9 mouse cellular contexts compared by ENCODE assay signal in the genomic region with DNA sequence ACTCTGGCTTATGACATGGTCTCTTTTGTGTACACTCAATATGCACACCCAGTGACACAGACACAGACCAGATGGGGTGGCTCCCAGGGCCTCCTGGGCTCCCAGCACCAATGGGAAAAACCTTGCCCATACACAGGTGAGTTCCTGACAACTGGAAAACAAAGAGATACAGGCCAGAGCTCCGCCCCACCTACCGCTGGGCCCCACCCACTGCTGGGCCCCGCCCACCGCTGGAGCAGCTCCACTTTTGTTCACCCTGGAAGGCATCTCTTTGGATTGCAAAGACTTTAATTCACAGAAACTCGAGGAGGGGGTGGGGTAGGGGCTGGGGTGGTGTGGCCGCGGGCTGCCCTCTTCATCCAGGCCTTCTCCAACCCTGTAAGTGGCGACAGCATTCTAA. TPM values are rescaled to one million over a fixed set of nuclear protein-coding genes. Genes with fewer than 3 reads are reported as not detected.
DNase-seq lines count a peak whose midpoint lies in the region; ATAC-seq and TF ChIP-seq lines count a peak whose summit lies in the region.
"Had no signal": no experiment of that assay in that cellular context is flagged by ENCODE, and none has a peak within 500 bp of the region (broad histone marks: within the 10 kb centered on the region; RNA-seq: fewer than 3 reads in every experiment).

No protein-coding gene starts in this region.

- TF ChIP-seq CTCF in stomach, postnatal 0 days (IDR thresholded peaks at IDR 0.05; ENCODE audit: low read depth) = no peak

- peaks cover 48% of the 10 kb centered on the region for H3K4me1 ChIP-seq in heart, embryonic 13.5 days
- peaks cover 60% of the 10 kb centered on the region for H3K4me1 ChIP-seq in midbrain, embryonic 13.5 days (replicated peaks)
- peaks cover 23% of the 10 kb centered on the region for H3K4me1 ChIP-seq in midbrain, embryonic 14.5 days (ENCODE audit: control insufficient read depth, insufficient read depth, low read length)
- 0 out of 2 replicates have a peak, but pooled peaks cover 5% of the 10 kb centered on the region for H3K4me1 ChIP-seq in stomach, postnatal 0 days (replicated peaks; ENCODE audit: control insufficient read depth, insufficient read depth)

- H3K27ac ChIP-seq in heart, embryonic 13.5 days (replicated peaks) = 0 out of 2 replicates have a peak overlapping the region, but pooled peaks have one; percentile 16
- peak overlapping the region; percentile 17; the same call in 1 of the 2 replicates for H3K27ac ChIP-seq in midbrain, embryonic 13.5 days
- no peak overlapping the region for H3K27ac ChIP-seq in midbrain, embryonic 14.5 days (replicated peaks; ENCODE audit: low read depth, low read length)
- H3K27ac ChIP-seq in stomach, postnatal 0 days (replicated peaks) = no peak overlapping the region

- no peak for DNase-seq in heart, adult 8-10 months (ENCODE audit: low spot score)
- no peak for DNase-seq in midbrain, embryonic 14.5 days
- DNase-seq in kidney, postnatal 14 days = peak; percentile 42
- DNase-seq in stomach, postnatal 0 days (ENCODE audit: low spot score) = peak; percentile 73
- DNase-seq in frontal cortex, postnatal 10 days (ENCODE audit: low spot score in 2 of 2) = no peak
- DNase-seq in spleen, adult 12 weeks (ENCODE audit: low spot score) = no peak

- H3K4me2 ChIP-seq in heart, embryonic 13.5 days = no peak overlapping the region
- no peak overlapping the region for H3K4me2 ChIP-seq in midbrain, embryonic 13.5 days (replicated peaks)
- no peak overlapping the region for H3K4me2 ChIP-seq in midbrain, embryonic 14.5 days (ENCODE audit: low read length)
- H3K4me2 ChIP-seq in stomach, postnatal 0 days (replicated peaks; ENCODE audit: low read depth) = no peak overlapping the region

- H3K27me3 ChIP-seq in heart, embryonic 13.5 days (replicated peaks) = 0 out of 2 replicates have a peak, but pooled peaks cover 4% of the 10 kb centered on the region
- H3K27me3 ChIP-seq in midbrain, embryonic 13.5 days = 0 out of 2 replicates have a peak, but pooled peaks cover 8% of the 10 kb centered on the region
- no peaks in the 10 kb centered on the region for H3K27me3 ChIP-seq in midbrain, embryonic 14.5 days (ENCODE audit: control insufficient read depth, insufficient read depth, low read length)
- H3K27me3 ChIP-seq in stomach, postnatal 0 days (ENCODE audit: control insufficient read depth, insufficient read depth, low read length) = no peaks in the 10 kb centered on the region

- whole genome bisulfite sequencing in heart, embryonic 13.5 days = 35% methylated on average over 8 of the region's 8 CpGs
- WGBS in midbrain, embryonic 13.5 days = 18% methylated on average over 8 of the region's 8 CpGs
- WGBS in midbrain, embryonic 14.5 days = 17% methylated on average over 8 of the region's 8 CpGs
- WGBS in stomach, postnatal 0 days = 31% methylated on average over 8 of the region's 8 CpGs

- no peak for TF ChIP-seq EP300 in stomach, postnatal 0 days (optimal IDR thresholded peaks at IDR 0.05)

- peaks cover 17% of the 10 kb centered on the region for H3K36me3 ChIP-seq in heart, embryonic 13.5 days
- no peaks in the 10 kb centered on the region for H3K36me3 ChIP-seq in midbrain, embryonic 13.5 days
- no peaks in the 10 kb centered on the region for H3K36me3 ChIP-seq in midbrain, embryonic 14.5 days (ENCODE audit: control insufficient read depth, insufficient read depth, low read length)
- H3K36me3 ChIP-seq in stomach, postnatal 0 days (ENCODE audit: control insufficient read depth, insufficient read depth, low read length) = no peaks in the 10 kb centered on the region; the same call in 1 of the 2 replicates

- no peak overlapping the region for H3K4me3 ChIP-seq in heart, embryonic 13.5 days
- no peak overlapping the region for H3K4me3 ChIP-seq in midbrain, embryonic 13.5 days (replicated peaks)
- no peak overlapping the region for H3K4me3 ChIP-seq in midbrain, embryonic 14.5 days (replicated peaks; ENCODE audit: low read depth, low read length)
- no peak overlapping the region for H3K4me3 ChIP-seq in stomach, postnatal 0 days (ENCODE audit: low read depth, low read length)

- ATAC-seq in heart, embryonic 13.5 days (ENCODE audit: extremely low read depth, insufficient number of reproducible peaks, low FRiP score, low TSS enrichment) = no peak
- no peak for ATAC-seq in midbrain, embryonic 13.5 days
- no peak for ATAC-seq in midbrain, embryonic 14.5 days (ENCODE audit: low FRiP score, low TSS enrichment)
- peak; percentile 42; the same call in 1 of the 2 replicates for ATAC-seq in stomach, postnatal 0 days (ENCODE audit: low FRiP score, low TSS enrichment)
- ATAC-seq: hindbrain, embryonic 16.5 days had no signal

- H3K9ac ChIP-seq in heart, embryonic 13.5 days = peak overlapping the region; percentile 50
- no peak overlapping the region for H3K9ac ChIP-seq in midbrain, embryonic 13.5 days (replicated peaks)
- H3K9ac ChIP-seq in midbrain, embryonic 14.5 days (replicated peaks; ENCODE audit: low read length) = no peak overlapping the region
- no peak overlapping the region for H3K9ac ChIP-seq in stomach, postnatal 0 days (ENCODE audit: low read length)

- no peaks in the 10 kb centered on the region for H3K9me3 ChIP-seq in heart, embryonic 13.5 days
- no peaks in the 10 kb centered on the region for H3K9me3 ChIP-seq in midbrain, embryonic 13.5 days
- H3K9me3 ChIP-seq in midbrain, embryonic 14.5 days (ENCODE audit: control insufficient read depth, low read length) = no peaks in the 10 kb centered on the region
- no peaks in the 10 kb centered on the region for H3K9me3 ChIP-seq in stomach, postnatal 0 days (ENCODE audit: control insufficient read depth, low read length)

RNA-seq across cellular contexts. Expression of a gene that starts 14.8 kb away (rescaled TPM):
- 59.0 and 64.6 TPM in 2 replicates for polyA plus RNA-seq in heart, embryonic 13.5 days (2015; fragmentation: Nextera tagmentation; extraction: Ambion mirVana)
- total RNA-seq in heart, adult 8-10 months (2022) = 100 to 1,000 TPM in 1 of 4 experiments, 10 to 100 TPM in 3; 84.3 to 112 (median 96.3) TPM
- polyA plus RNA-seq in midbrain, embryonic 13.5 days (2015; fragmentation: Nextera tagmentation; extraction: Ambion mirVana) = 73.7 and 76.5 TPM in 2 replicates
- polyA plus RNA-seq in midbrain, embryonic 14.5 days (2014; fragmentation: Nextera tagmentation; extraction: Ambion mirVana) = 79.5 and 83.4 TPM in 2 replicates
- polyA plus RNA-seq in stomach, postnatal 0 days (2015; fragmentation: Nextera tagmentation; extraction: Ambion mirVana) = 39.9 and 40.5 TPM in 2 replicates

Comparison
In these comparisons a context has a peak if more than half of its experiments do, and no peak if none do; other contexts are left out.
1. H3K27ac ChIP-seq: peak in heart, embryonic 13.5 days (single experiment) and midbrain, embryonic 13.5 days (single experiment); none in midbrain, embryonic 14.5 days (single experiment) and stomach, postnatal 0 days (single experiment).
2. DNase-seq: peak in kidney, postnatal 14 days (single experiment) and stomach, postnatal 0 days (single experiment); none in heart, adult 8-10 months (single experiment), midbrain, embryonic 14.5 days (single experiment), frontal cortex, postnatal 10 days (0 of 2) and spleen, adult 12 weeks (single experiment).